Mouse (Mus musculus): Measurements from ENCODE around the gene Wasf3.

GRCm38 (mm10) chr5:146418092-146418491 is 33.3 kb downstream of the Wasf3 start:
- TF ChIP-seq CTCF (IDR thresholded peaks at IDR 0.05; ENCODE audit: low read depth) (no peak), EP300 (IDR thresholded peaks at IDR 0.05; ENCODE audit: low read depth) (no peak)

Measured in liver, postnatal 0 days (tissue).